Mouse (Mus musculus) intestine, postnatal 0 days (tissue): ENCODE data around the gene Rbbp9. TPM values are rescaled to one million over a fixed set of nuclear protein-coding genes. Genes with fewer than 3 reads are reported as not detected.

Source experiments
- ATAC-seq: fragments of 200-750 bp; cut with Nextera tagmentation; 2 replicates; pipeline ENCODE4 v1.8.0; 2017; ENCODE audit warnings: mild to moderate bottlenecking, moderate TSS enrichment, moderate library complexity
- H3K27ac ChIP-seq: fragments of 300-500 bp; sonication (generic); 2 replicates; pipeline ENCODE4 v1.5.1; 2014; ENCODE audit warnings: mild to moderate bottlenecking, low read depth, low read length, moderate library complexity
- H3K27me3 ChIP-seq: fragments of 300-500 bp; sonication (generic); replicated peaks from 2 replicates; pipeline ENCODE4 v1.6.1; 2014; ENCODE audit warnings: low read length, mixed read lengths; ENCODE audit not compliant: control insufficient read depth, insufficient read depth
- H3K36me3 ChIP-seq: fragments of 300-500 bp; sonication (generic); 2 replicates; pipeline ENCODE4 v1.6.1; 2014; ENCODE audit warnings: mild to moderate bottlenecking, moderate library complexity; ENCODE audit not compliant: control insufficient read depth, insufficient read depth
- H3K4me1 ChIP-seq: fragments of 300-500 bp; sonication (generic); replicated peaks from 2 replicates; pipeline ENCODE4 v1.6.1; 2014; ENCODE audit warnings: antibody characterized with exemption, low read length, mixed read lengths; ENCODE audit not compliant: control insufficient read depth, insufficient read depth
- H3K4me2 ChIP-seq: fragments of 300-500 bp; sonication (generic); replicated peaks from 2 replicates; pipeline ENCODE4 v1.6.1; 2014; ENCODE audit warnings: low read depth, mild to moderate bottlenecking, moderate library complexity
- H3K4me3 ChIP-seq: fragments of 300-500 bp; sonication (generic); 2 replicates; pipeline ENCODE4 v1.5.1; 2014; ENCODE audit warnings: low read depth, low read length
- H3K9ac ChIP-seq: fragments of 300-500 bp; sonication (generic); 2 replicates; pipeline ENCODE4 v1.6.1; 2014; ENCODE audit warnings: mild to moderate bottlenecking, low read depth, low read length
- H3K9me3 ChIP-seq: fragments of 300-500 bp; sonication (generic); 2 replicates; pipeline ENCODE4 v1.6.1; 2016; ENCODE audit warnings: mixed run types; ENCODE audit not compliant: control insufficient read depth
- CTCF ChIP-seq: sonication (generic); IDR thresholded peaks from 2 replicates; pipeline ENCODE4 v1.5.1; 2016; ENCODE audit warnings: low read depth, mild to moderate bottlenecking, control low read depth, antibody characterized with exemption, moderate library complexity
- WGBS: fragments of 180-500 bp; shearing (Covaris S2); extraction: QIAGEN DNeasy Blood & Tissue Kit; methylation state at CpG from one replicate; pipeline ENCODE4 v1.1.7; 2014; 5-methylcytosine and 5-hydroxymethylcytosine counted together
- polyA plus RNA-seq: library from polyadenylated mRNA; unstranded; fragments of >200 nt; fragmentation: Nextera tagmentation; extraction: Ambion mirVana; gene quantifications from 2 replicates; pipeline ENCODE4 v1.2.1, GENCODE M21; 2015

The Rbbp9 gene
- polyA plus RNA-seq, 1 experiment from 2014 or later, result 18.3 TPM

DNA sequence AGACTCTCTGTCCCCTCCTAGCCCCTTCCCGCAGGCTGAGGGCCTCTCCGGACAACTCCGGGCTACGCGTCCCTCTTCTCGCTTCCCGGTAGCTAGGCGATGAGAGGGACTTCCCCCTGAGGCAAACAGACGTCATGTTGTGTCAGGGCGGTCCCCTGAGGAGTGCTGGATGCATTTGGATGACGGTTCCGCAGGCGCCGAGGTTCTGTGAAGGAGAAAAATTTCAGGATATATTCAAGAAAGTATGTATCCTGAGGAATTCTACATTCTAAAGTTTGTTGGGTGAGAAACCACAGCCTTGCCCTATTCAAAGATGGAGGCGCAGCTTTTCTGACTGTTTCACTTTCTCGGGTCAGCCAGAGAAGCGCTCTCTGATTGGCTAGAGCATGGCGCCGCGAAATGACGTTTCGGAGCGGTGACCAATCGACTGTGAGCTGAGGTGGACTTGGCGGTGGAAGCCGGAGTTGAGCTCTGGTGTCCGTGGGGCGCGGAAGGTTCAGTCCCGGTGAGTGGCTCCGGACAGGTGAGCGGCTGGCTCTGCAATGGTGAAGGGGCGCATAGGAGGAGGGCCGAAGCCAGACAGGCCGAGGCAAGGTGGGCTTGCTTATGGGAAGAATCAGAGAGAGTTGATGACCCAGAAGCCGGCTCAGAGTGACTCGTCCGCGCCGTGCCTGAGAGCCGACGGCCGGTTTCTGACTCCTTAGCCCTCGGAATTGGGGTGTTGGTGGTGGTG lies 5.3 kb upstream of the Rbbp9 start, which contains the start of gene Sec23b:
Sec23b (plus strand) TSS at position 410 of the 733 bp plus-strand sequence.
- Histone ChIP-seq H3K36me3 (no peaks in the 10 kb centered on the region), H3K4me2 (peak within 1 kb of the TSS; percentile 70), H3K9ac (peak within 1 kb of the TSS; percentile 49), H3K9me3 (no peaks in the 10 kb centered on the region), H3K4me1 (0 out of 2 replicates have a peak, but pooled peaks cover 7% of the 10 kb centered on the region), H3K27ac (peak within 1 kb of the TSS; percentile 89), H3K4me3 (peak within 1 kb of the TSS; percentile 67), H3K27me3 (no peaks in the 10 kb centered on the region)
- peak; percentile 99 for ATAC-seq
- TF ChIP-seq CTCF, result 0 out of 2 replicates have a peak, but pooled peaks have one; percentile 13
- WGBS, result under 1% methylated on average over 44 of the region's 44 CpGs

DNA sequence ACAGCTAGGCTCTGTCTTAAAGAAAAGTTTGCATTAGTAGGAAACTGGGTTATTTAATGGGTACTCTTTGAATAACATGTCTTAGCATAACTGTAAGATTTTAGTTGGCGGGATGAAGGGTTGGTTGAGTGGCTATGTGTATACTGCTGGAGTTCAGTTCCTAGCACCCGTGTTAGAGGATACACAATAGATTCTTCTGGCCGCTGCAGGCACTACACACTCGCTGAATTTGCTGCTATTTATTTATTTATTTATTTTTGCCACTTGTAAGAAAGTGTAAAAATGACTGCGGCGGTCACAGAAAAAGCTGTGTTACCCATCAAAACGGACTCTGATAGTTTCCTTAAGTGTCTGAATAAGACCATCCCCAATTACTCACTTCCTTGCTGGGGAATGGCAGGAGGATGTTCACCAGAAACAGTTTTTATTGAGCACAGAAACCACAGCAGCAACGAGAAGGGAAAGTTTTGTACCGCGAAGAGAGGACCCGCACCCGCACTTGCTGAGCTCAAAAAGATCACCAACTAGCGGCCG lies 4.7 kb upstream of the Rbbp9 start:
- WGBS, result under 1% methylated on average over 14 of the region's 14 CpGs
- peak overlapping the region; percentile 89 for H3K27ac ChIP-seq
- ATAC-seq, result no peak

DNA sequence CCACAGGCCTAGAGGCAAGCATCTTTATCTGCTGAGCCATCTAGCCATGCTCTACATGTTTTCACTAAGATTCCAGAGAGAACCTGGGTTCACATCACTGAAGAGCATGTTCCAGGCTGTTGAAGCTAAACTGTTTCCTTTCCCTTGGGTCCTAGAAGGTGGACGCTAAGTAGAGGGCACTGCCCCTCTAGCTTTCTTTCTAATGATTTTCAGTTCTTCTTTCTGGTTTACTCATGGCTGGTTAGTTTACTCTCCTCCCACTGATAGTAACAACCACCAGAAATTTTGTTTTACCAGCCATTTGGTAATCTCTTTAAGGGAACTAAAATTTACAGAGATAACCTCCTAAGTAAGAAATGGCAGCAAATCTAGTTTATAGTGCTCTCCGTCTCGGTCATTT lies 3.2 kb upstream of the Rbbp9 start:
- TF ChIP-seq CTCF, result no peak
- H3K36me3 ChIP-seq, result no peaks in the 10 kb centered on the region

More for the DNA sequence above, 4.7 kb upstream of the Rbbp9 start:
- Histone ChIP-seq H3K4me2 (peak overlapping the region; percentile 70), H3K9ac (peak overlapping the region; percentile 49), H3K4me1 (0 out of 2 replicates have a peak, but pooled peaks cover 7% of the 10 kb centered on the region), H3K4me3 (peak overlapping the region; percentile 67), H3K9me3 (no peaks in the 10 kb centered on the region), H3K27me3 (no peaks in the 10 kb centered on the region), H3K36me3 (no peaks in the 10 kb centered on the region)
- TF ChIP-seq CTCF, result no peak

DNA sequence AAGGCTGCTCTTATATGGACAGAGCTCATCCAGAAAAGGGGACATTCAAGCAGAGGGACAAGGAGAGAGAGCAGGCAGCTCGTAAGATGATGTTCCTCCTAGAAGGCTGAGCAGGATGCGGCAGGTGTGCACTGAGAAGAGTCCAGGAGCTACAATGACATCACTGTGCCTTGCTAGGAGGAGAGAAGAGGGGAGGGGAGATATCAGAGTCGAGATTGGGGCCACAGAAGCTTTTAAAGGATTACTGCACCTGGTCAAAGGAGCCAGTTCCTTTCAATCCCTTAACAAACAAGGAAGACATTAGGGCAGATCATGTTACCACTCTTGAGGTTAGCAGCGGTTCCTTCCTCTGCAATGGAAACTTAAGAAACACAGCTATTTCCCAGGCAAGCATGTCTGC lies 3.1 kb downstream of the Rbbp9 start:
- Histone ChIP-seq H3K36me3 (peaks cover 28% of the 10 kb centered on the region), H3K9me3 (no peaks in the 10 kb centered on the region)
- WGBS, result 71% methylated on average over 4 of the region's 4 CpGs

More for the DNA sequence above, 3.2 kb upstream of the Rbbp9 start:
- Histone ChIP-seq H3K4me3 (no peak overlapping the region), H3K9ac (no peak overlapping the region), H3K27ac (no peak overlapping the region), H3K27me3 (no peaks in the 10 kb centered on the region), H3K4me2 (no peak overlapping the region), H3K9me3 (no peaks in the 10 kb centered on the region), H3K4me1 (peaks cover 11% of the 10 kb centered on the region)
- no peak for ATAC-seq
- 88% methylated on average over 3 of the region's 3 CpGs for WGBS

DNA sequence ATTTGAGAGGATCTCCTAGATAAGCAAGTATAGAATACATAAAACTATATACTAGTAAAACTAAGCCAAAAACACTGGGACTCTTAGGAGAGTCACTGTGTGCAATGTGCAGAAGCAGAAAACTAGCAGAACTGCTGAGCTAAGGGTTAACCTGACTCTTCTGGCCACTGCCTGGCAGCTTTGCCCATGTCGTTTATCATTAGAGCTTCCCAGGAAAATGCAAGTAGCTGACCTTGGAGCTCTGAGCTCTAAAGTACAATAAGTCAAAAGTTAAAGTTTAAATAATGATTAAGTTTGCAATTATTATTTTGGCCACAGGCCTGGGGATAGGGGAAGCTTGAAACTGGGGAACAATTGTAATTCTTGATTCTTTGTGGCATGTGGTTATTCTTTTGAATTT lies 5.2 kb downstream of the Rbbp9 start:
- Histone ChIP-seq H3K27me3 (no peaks in the 10 kb centered on the region), H3K27ac (no peak overlapping the region), H3K4me3 (no peak overlapping the region), H3K36me3 (peaks cover 33% of the 10 kb centered on the region), H3K4me1 (peaks cover 3% of the 10 kb centered on the region), H3K9me3 (no peaks in the 10 kb centered on the region), H3K9ac (no peak overlapping the region), H3K4me2 (no peak overlapping the region)
- ATAC-seq, result no peak
- WGBS, result 13% methylated on average over 1 of the region's 1 CpGs
- TF ChIP-seq CTCF, result no peak

More for the DNA sequence above, 3.1 kb downstream of the Rbbp9 start:
- Histone ChIP-seq H3K4me1 (peaks cover 3% of the 10 kb centered on the region), H3K4me3 (no peak overlapping the region), H3K4me2 (no peak overlapping the region), H3K9ac (no peak overlapping the region), H3K27me3 (no peaks in the 10 kb centered on the region), H3K27ac (no peak overlapping the region)
- TF ChIP-seq CTCF, result no peak
- no peak for ATAC-seq

DNA sequence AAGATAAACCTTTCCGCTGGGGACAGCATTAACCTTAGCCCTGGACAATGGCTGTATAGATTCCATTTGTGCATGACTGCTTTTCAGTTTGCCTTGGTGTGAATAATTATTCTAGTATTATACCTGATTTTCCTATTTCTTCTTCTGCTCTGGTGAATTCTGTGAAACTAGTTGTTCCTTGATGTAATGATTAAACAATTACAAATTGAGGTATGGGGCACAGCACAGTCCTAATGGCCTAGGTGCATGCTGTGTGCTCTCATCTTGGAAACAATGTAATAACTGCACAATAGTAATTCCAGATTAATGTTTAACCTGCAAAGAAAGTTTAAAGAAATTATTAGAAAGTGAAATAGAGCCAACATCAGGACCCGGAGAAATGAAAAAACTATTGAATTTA lies 5.6 kb downstream of the Rbbp9 start:
- WGBS, result 55% methylated on average over 2 of the region's 2 CpGs
- TF ChIP-seq CTCF, result no peak
- no peak overlapping the region for H3K27ac ChIP-seq

More for the DNA sequence above, 5.6 kb downstream of the Rbbp9 start:
- no peak overlapping the region for H3K4me3 ChIP-seq
- no peak overlapping the region for H3K4me2 ChIP-seq
- H3K9me3 ChIP-seq, result no peaks in the 10 kb centered on the region
- H3K36me3 ChIP-seq, result peaks cover 37% of the 10 kb centered on the region
- peaks cover 2% of the 10 kb centered on the region for H3K4me1 ChIP-seq
- no peaks in the 10 kb centered on the region for H3K27me3 ChIP-seq
- H3K9ac ChIP-seq, result no peak overlapping the region
- no peak for ATAC-seq
